Mouse (Mus musculus) gastrocnemius, adult 8-10 months (tissue): ENCODE measurements around the gene Zfp949. TPM values are rescaled to one million over a fixed set of nuclear protein-coding genes. Genes with fewer than 3 reads are reported as not detected.
A peak's percentile ranks its signal among the peaks of the same experiment; 100 is the strongest.
"Not testable (repeated sequence)": the region's sequence is repeated elsewhere in the genome, so short reads cannot be mapped to it uniquely, and the experiment has no call there.

Experiments
- DNase-seq, 2 experiments: peaks; one replicate each; pipeline ENCODE4 v3.0.0; 2022; ENCODE audit warnings: low spot score in 2 of 2
- total RNA-seq, 4 experiments: library from RNA; stranded (reverse); gene quantifications; 2 replicates each; pipeline ENCODE4 v1.2.4; 2022

Gene Zfp949
- total RNA-seq, 4 experiments from 2014 or later, result 11.8 to 13.6 (median 12.7) TPM

DNA sequence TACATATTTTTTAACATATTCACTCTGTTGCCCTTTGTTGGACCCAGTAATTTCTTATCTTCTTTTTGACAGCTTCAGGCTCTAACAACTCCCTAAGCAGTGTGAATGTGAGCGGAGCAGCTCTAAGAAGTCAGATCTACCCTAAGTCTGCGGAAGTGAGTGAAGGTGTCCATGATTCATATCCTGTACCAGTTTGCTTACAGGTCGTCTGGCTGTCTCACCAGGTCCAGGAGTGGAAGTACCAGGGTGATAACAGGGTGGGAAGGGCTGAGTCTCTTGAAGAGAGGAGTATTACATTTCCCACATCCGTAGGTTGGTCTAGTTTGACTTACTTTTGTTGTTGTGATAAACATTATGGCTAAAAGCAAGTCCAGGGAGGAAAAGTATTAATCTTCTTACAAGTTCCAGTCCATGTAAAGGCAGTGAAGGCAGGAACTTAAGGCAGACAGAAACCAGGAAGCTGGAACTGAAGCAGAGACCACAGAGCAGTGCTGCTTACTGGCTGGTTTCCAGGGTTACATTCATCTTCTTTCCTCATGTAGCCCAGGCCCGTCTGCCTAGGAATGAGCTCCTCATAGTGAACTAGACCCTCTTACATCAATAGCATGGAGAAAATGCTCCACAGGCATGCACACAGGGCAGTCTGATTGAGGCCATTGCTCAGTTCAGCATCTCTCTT lies 8.1 kb upstream of the Zfp949 start:
- no peak for DNase-seq

GRCm38 (mm10) chr9:88542816-88543215 lies 5.0 kb upstream of the Zfp949 start:
- DNase-seq, result no peak

- DNase-seq, result no peak
Measured at GRCm38 (mm10) chr9:88545534-88545933, 2.3 kb upstream of the Zfp949 start.

GRCm38 (mm10) chr9:88546166-88546565 lies 1.7 kb upstream of the Zfp949 start:
- no peak for DNase-seq

DNA sequence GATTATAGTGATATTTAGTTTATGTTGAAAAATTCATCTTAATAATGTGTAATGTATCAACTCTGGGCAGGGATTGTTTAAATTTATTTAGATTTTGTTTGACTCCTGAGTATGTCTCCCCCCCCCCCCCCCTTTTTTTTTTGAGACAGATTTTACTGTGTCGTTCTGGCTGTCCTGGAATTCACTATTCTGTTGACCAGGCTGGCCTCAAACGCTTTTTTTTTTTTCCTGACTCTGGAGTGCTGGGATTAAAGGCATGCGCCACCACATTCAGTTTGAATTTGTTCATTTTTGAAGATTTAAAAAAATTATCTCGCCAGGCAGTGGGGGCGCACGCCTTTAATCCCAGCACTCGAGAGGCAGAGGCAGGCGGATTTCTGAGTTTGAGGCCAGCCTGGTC lies 1.2 kb upstream of the Zfp949 start:
- no peak for DNase-seq

DNA sequence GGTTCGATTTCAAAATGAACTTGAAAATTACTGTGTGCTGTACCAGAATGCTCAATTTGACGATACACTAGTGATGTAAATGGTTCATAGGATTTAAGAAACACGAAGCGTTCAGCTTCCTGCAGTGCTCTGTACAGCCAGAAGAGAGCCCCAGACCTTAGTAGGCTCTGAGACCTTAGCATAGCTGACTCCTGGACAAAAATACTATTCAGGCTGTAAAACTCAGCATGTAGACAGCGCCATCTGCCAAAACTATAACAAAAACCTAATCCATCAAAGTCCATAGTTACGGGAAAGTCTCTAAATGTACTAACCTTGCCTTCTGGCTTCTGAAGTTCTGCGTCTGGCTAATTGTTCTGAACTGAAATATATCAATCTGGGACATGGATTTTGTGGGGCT lies 550 bp upstream of the Zfp949 start:
- no peak for DNase-seq

GRCm38 (mm10) chr9:88548614-88548945 lies 760 bp downstream of the Zfp949 start:
- no peak for DNase-seq

DNA sequence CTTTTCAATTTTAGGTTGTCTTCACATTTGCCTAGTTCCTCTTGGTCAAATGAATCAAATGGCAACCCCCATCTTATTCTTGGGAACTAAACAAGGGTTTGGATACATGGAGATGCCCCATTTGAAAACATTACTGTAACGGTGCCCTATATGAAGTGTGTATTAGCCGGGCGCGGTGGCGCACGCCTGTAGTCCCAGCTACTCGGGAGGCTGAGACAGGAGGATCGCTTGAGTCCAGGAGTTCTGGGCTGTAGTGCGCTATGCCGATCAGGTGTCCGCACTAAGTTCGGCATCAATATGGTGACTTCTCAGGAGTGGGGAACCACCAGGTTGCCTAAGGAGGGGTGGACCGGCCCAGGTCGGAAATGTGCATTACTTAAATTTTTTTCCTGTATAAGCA lies 5.3 kb downstream of the Zfp949 start:
- no peak for DNase-seq

DNA sequence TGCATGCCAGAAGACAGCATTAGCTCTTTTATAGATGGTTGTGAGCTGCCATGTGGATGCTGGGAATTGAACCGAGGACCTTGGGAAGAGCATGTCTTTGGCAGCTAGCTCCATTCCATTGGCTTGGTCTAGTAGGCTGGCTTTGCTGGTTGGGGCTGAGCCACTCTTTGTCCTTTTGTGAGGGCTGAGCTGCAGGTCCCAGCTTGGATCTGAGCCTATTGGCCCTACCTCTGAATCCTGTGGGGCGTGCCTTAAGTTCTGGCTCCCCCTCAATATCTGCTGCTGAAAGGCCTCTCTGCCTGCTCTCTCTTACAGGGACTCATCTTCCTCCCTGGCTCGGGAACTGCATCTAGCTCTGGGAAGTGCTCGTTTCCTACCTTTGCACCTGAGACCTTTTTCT lies 10.3 kb downstream of the Zfp949 start:
- DNase-seq, result no peak

DNA sequence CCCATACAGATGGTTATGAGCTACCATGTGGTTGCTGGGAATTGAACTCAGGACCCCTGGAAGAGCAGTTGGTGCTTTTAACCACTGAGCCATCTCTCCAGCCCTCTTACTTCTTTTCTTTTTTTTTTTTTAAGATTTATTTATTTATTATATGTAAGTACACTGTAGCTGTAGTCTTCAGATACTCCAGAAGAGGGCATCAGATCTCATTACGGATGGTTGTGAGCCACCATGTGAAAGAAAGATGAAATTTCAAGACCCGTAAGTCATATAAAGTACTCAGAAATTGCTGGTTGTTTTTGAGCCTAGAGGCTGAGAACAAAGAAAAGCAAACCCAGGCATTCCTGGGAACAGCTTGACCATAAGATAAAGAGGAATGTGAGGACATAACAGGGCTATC lies 13.7 kb downstream of the Zfp949 start:
- DNase-seq, result not testable (repeated sequence)

- DNase-seq, result not testable (repeated sequence)
Measured at GRCm38 (mm10) chr9:88570471-88570870, 22.7 kb downstream of the Zfp949 start.

DNA sequence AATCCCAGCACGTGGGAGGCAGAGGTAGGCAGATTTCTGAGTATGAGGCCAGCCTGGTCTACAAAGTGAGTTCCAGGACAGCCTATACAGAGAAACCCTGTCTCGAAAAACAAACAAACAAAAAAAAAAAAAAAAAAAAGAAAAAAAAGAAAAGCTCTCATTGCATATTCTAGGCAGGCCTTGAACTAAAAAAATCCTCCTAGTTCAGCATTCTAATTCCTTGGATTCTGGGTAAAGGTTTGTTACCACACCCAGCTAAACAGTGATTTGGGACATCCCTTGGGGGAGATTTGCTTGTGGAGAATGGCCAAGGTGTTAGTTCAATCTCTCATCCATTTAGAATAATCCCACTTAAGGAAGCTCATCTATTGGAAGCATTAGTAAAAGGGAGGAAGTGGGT lies 32.8 kb downstream of the Zfp949 start, which contains the start of gene Trim43a:
Gene Trim43a, plus strand, starts transcription at position 301 of the 400 bp plus-strand sequence.
- DNase-seq, result not testable (repeated sequence)

GRCm38 (mm10) chr9:88593708-88594107 lies 45.9 kb downstream of the Zfp949 start:
- DNase-seq, result not testable (repeated sequence)

GRCm38 (mm10) chr9:88599206-88600162 lies 51.7 kb downstream of the Zfp949 start:
- peak; percentile 99 for DNase-seq

Other genes starting within 250 kb of the Zfp949 start
- 1 to 10 TPM; 1.3 to 2.4 (median 1.9) TPM for gene Nt5e, start 220.8 kb upstream of the Zfp949 start, total RNA-seq
- 10 to 100 TPM; 11.6 to 15.4 (median 13.9) TPM for gene Snx14, start 109.1 kb upstream of the Zfp949 start, total RNA-seq
- 1 to 10 TPM in 1 of 4 experiments, under 1 TPM in 1, not detected in 2; 0.56 to 1.2 TPM for gene Gm20537, start 91.4 kb upstream of the Zfp949 start, total RNA-seq
- 10 to 100 TPM; 52.7 to 75.6 (median 65.9) TPM for gene Syncrip, start 65.4 kb upstream of the Zfp949 start, total RNA-seq
- under 1 TPM in 2 of 4 experiments, not detected in 2; 0.87 to 0.96 TPM for gene Trim43a, start 32.9 kb downstream of the Zfp949 start, total RNA-seq
- 10 to 100 TPM; 11.6 to 13.9 (median 12.9) TPM for gene Mthfsl, start 172.3 kb downstream of the Zfp949 start, total RNA-seq
- gene Bcl2a1d, start 183.9 kb downstream of the Zfp949 start, total RNA-seq, result not detected